Mouse (Mus musculus) heart, postnatal 0 days (tissue): ENCODE data around the gene AC129217.1.

Experiments
- CTCF ChIP-seq: IDR thresholded peaks from 2 replicates; pipeline ENCODE4 v1.5.1; 2016; ENCODE audit warnings: antibody characterized with exemption, control low read depth, low read depth
- EP300 ChIP-seq: IDR thresholded peaks from 2 replicates; pipeline ENCODE4 v1.6.1; 2016; ENCODE audit warnings: antibody characterized with exemption, low read depth

- TF ChIP-seq CTCF (no peak), EP300 (no peak)
Observed at GRCm38 (mm10) chr19:8887585-8888463, 58.3 kb downstream of the AC129217.1 start.
